Mouse (Mus musculus) left cerebral cortex, postnatal 10 days (tissue): ENCODE measurements around the gene Tekt1. TPM values are rescaled to one million over a fixed set of nuclear protein-coding genes. Genes with fewer than 3 reads are reported as not detected.
A peak's percentile ranks its signal among the peaks of the same experiment; 100 is the strongest.

Experiments used
- DNase-seq, 2 experiments: peaks; one replicate each; pipeline ENCODE4 v3.0.0; 2021 to 2022; ENCODE audit warnings: low spot score in 2 of 2, mixed read lengths in 1 of 2; ENCODE audit errors: extremely low spot score in 1 of 2
- intact Hi-C: fragments of 180-260 bp; cut with DNase I; formaldehyde crosslinking; loops from one replicate; pipeline ENCODE4 v1.15.1; 2025
- total RNA-seq, 2 experiments: library from RNA; stranded (reverse); gene quantifications; 2 replicates each; pipeline ENCODE4 v1.2.3; 2021

Gene Tekt1
- total RNA-seq, 2 experiments from 2014 or later = 0.99 to 1.2 TPM

DNA sequence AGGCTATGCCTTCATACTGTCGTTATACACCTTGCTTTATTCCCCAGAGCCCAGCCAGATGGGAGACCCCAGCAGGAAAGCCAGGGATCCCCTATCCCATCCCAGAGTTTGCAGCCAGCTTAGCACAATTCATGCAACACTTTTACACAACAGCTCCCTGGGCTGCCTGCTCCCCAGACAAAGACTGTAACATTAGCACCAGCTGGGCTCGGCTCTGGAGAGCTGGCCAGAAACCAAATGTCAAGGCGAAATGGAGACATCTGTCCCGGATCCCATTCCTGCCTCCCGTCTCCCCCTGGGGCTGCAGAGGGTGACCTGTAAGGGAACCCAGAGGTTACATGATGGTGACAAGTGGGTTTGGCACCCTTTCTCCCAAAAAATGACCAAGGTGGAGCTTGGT lies 31.4 kb upstream of the Tekt1 start:
- DNase-seq = no peak
- intact Hi-C loops = no loop called here

DNA sequence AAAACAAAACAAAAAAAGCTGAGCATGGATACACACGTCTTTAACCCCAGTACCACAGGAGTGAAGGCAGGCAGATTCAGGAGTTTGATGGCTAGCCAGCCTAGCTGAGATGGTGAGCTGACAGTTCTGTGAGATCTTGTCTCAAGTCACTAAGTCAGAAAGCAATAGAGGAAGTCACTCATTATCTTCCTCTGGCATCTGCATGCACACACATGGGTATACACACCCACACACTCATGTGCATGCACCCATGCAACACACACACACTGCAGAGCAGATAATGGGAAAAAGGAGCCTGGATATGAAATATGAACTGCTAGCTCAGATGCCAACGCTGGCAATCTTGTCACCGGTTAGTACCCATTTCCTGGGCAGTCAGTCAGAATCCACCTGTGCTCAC lies 31.0 kb upstream of the Tekt1 start:
- intact Hi-C loops = no loop called here
- no peak for DNase-seq

DNA sequence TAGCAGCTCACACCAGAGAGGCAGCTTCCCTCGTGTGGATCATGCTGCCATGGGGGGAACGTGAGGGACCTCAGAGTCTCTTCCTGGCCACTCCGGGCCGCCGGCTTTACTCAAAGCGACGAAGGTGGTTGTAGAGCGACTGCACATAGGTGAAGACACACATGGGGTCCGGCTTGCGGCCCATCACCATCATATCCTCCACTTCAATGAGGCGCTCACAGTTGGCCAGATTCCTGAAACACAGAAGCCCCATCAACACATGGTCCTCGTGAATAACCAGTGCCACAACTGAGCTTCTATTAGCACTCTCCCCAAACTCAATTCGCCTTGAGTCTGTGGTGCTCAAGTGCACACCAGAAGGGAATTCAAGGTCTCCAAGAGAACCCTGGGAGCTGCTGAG lies 28.9 kb upstream of the Tekt1 start:
- intact Hi-C loops = no loop called here
- DNase-seq = no peak

DNA sequence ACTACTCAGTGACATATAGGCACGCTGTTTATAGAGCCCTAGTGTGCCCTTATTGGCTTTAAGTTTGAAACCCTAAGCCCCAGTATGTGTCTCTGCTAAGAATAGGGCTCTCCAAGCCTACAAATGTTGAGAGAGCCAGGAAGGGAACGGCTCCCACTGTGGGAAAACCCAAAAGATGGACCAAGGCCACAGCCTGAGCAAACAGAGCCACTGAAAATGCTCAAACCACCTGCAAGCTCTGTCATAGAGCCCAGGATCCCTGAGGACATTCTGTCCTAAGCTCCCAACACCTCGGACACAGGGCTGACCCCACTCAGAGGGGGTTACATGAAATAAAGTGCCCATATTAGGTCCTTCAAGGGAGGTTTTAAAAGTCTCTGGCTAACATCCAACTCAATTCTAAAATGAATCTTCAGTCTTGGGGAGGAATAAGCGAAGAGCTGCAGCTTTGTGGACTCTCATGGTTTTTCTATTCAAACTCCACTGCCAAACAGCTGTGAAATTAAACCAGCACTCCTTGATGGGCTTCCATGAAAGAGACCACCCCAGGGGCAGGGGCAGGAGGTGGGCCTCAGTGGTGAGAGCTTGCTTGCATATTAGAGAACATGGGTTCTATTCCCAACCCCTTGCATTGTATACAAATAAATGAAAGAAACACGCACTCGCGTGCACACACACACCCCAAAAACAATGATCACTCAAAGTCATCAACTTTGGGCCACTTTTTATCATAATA lies 27.3 kb upstream of the Tekt1 start:
- intact Hi-C loops = no loop called here
- no peak for DNase-seq

DNA sequence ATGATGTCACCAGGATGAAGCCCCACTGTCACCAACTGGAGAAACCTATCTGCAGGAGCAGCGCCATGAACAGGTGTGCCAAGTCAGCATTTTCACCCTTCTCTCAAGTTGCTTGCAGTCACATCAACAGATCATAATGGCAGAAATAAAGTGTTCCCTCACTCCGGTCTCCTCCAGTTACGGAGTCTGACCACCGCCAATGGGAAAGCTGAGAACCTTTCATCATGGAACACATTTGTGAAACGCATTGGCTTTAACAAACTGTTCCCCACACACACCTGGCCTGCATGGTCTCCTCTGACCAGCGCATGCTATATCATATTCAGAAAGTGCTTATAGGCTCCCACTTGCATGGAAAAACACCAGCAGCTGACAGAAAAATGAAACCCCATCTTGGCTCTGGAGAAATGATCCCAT lies 25.9 kb upstream of the Tekt1 start:
- intact Hi-C loops = no loop called here
- no peak for DNase-seq

DNA sequence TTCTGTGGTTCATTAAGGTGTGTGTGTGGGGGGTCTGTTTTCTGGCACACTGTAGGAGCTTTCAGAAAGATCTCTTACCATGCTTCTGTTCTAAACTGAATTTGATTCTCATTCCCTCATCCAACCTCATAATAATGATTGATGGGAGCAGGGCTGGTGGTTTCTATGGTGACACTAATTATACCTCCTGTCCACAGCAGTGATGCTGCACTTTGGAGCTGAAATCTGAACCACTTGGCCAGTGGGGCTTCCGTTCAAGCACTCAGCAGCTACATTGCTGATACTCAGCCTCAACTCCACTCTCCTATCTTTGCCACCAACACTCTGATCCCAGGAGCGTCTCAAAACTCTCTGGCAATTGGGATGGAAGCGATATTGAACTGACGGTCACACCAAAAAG lies 17.1 kb upstream of the Tekt1 start:
- intact Hi-C loops = no loop called here

DNA sequence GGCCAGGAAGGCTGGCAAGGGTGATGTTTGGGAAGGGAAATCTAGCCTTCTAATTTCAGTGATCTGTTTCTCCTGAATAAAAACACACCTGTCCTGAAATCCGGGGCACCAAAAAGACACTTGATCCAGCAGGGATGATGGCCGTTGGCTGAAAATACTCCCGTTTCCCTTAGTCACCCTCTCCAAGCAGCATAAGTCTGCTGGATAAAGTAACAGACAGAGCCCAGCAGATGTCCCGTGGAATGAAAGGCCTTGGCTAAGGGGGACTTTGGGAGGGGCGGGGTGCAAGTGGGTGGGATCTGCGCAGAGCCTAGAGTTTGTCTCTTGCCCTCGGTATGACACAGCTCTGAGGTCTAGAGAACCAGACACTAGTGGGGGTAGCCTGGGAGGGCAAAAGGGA lies 16.0 kb upstream of the Tekt1 start:
- no peak for DNase-seq
- intact Hi-C loops = no loop called here

More for the DNA sequence above, 17.1 kb upstream of the Tekt1 start:
- DNase-seq = no peak

DNA sequence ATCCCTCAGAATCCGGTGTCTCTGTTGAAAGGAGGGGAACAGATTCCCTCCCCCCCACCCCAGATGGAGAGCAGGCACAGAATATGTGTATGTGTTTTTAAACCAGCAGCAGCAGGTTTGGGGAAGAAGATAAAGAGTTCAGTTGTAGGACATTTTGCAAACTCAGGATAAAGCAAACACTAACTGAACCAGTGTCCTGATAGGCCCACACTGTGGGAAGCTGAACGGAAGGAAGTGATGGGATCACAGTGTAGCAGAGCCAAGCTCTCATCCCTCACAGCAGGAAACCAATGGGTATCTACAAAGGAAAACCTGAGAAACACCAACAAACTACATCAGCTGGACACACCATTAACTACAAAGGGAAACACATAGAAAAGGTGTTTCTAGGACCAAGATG lies 14.3 kb upstream of the Tekt1 start:
- intact Hi-C loops = no loop called here
- DNase-seq = no peak

DNA sequence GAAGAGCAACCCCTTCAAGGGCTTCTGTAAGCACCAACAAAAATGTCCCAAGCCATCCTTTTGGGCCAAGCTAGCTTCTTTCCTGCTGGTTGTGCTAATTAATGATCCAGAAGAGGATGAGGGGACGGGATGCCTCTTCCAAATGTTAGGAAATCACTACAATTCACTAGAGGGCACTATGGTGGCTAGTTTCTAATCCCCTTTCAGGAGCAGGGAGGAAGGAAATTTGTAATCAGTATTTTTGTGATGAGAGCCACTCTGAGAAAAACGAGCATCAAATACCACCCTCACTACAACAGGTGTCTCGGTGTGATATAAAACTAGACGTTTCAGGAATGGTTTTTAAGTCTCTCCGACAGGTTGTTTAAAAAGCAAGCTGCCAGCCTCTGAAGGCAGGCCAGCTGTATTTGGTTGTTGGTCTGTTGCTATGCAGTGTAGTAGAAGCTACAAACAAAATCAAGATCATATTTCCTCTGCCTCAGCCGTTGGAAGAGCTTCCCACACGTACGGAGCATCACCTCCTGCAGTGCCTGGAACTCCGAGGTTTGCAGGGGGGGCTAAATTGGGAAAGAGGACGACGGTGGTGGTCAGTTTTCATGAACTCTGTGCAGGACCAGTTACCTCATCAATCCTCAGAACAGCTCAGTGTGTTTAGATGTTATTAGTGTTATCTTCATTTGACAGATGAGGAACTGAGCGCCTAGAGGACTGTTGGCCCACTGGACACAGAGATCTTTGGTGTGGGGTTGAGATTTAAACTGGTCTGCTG lies 7.8 kb upstream of the Tekt1 start:
- intact Hi-C loops = no loop called here
- DNase-seq = no peak

DNA sequence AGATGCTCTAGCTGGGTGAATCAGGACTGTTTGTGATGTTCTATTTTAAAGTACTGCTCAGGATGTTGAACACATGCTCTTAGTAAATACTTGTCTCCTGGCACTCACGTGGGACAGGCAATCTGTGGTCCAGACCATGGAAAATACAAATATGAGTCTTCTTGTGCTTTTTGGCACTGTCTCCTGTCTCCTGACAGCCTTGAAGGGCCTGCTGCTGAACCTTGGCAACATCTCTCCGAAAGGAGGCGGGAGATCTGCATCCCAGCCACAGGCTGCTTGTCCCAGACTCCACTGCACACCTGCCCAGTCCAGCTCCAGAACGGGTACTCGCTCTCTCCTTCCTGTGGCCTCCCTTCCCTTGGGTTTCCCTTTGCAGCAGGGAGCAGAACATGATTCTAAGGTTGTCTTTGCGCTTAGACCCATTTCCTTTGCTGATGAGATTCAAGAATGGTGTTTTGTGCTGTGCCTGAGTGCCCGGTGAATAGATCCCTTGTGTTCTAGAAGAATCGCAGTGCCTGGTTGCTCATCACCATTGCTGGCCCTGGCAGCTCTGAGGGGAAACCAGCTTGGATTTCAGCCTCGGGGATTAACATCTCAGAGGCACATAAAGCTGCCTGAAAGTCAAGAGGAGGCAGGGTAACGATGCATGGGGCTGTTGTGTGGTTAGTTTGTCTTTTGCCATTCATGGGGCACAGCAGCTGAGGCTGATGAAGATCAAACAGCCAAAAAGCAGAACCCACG lies 5.9 kb upstream of the Tekt1 start:
- DNase-seq = no peak

DNA sequence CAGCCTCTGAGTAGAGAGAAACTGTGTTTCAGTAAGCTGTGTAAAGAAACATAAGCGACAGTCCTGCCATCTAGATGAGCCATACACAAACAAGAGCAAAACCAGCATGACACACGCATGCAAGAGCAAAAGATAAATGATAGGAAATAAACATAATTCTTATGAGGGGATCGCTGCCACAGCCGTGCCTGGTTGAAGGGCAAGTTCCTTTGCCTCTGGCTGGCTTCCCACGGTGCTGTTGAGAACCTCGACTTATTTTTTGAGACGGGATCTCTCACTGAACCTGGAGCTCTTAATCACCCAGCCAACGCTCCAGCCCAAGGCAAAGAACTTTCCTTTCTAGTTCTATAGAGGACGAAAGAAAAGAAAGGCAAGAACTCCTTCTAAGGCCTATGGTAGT lies 3.9 kb upstream of the Tekt1 start:
- intact Hi-C loops = no loop called here
- DNase-seq = no peak

More for the DNA sequence above, 5.9 kb upstream of the Tekt1 start:
- intact Hi-C loops = no loop called here

DNA sequence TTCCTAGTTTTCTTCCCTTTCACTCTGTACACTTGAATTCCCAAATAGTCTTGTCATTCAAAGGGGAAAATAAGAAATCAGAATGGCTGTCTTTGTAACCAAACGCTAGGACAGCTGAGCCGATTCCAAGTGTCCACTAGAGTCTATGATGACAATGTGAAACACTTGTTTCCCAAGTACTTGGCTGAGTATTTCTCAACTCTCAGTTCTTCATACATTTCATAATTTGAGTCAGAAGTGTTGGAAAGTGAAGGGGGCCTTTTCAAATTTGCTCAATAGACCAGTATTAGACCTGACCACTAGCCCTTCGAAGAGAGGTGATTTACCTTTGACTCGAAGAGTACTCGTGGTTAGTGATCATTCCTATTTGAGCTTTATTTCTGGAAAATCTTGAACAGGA lies 2.3 kb upstream of the Tekt1 start:
- intact Hi-C loops = no loop called here

DNA sequence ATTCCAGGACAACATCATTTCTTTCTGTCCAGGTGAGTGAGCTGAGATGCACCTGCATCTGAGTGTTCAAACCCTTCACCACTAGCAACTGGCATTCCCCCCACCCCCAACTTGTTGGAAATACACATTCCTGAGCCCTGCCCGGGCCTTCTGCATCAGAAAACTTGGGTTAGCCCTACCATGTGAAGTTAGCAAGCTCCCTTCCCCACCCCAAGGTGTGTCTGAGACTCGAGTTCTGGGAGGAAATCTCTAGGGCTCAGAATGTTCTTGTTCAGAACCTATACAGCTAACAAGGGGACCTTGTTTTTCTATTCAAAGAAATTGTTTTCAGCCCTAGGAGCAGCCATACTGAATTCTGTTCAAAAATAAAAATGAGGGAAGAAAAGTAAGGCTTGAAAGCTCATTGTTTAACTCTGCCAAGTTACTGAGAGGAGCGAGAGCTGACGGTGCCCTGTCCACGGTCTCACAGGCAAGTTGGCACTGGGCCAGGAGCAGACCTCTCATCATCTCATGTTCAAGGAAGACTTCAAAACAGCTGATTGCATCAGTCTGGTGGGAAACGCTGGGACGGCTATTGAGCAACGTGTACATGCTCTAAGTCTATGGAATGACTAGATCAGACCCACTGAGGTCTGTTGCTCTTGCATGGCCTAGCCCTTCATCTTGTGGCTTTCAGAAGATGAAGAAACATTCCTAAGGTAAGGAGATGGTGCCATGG lies 1.4 kb upstream of the Tekt1 start:
- intact Hi-C loops = no loop called here
- DNase-seq = peak in 1 of 2 experiments; percentile 47

More for the DNA sequence above, 2.3 kb upstream of the Tekt1 start:
- DNase-seq = no peak

DNA sequence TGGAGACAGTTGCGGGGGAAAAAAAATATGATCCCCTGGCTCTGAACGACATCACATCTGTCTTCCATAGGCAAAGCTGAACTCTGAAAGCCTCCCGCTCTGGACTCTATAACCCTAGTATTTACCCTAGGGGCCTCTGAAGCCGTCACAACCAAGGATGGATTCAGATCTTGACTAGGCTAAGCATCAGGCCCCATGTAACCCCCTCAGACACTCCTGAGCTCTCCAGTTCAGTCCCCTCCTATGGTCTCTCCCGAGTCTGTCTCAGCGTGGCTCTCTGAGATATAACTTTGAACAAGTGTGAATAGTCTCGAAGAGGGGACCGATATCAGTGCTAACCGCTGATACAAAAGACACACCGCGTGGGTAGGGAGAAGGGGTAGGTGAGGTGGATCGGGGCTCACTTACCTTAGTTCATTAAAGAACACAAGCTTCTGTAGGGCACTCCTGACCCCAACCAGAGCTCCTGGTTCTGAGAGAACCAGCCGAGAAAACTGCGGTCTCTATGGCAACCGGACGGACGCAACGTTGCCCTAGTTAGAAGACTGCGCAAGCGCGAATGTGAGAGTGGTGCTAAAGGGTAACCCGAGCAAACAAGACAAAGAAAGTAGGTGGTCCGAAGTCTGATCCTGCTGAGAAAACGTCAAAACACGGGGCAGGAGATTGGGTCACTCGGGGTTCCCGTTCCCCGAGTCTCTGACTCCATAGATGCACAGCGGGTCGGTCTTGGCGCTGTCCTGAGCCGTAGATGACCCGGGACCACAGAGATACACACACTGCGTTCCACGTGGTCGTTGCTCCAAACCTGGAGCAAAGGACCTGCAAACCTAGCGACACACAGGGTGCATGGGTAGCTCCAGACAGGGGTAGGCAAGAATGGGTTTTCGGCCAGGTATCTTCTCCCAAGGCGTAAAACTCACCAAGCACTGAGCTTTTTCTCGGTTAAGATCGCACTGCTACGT lies 576 bp downstream of the Tekt1 start:
- intact Hi-C loops = no loop called here
- DNase-seq = peak; percentile 66 to 83

DNA sequence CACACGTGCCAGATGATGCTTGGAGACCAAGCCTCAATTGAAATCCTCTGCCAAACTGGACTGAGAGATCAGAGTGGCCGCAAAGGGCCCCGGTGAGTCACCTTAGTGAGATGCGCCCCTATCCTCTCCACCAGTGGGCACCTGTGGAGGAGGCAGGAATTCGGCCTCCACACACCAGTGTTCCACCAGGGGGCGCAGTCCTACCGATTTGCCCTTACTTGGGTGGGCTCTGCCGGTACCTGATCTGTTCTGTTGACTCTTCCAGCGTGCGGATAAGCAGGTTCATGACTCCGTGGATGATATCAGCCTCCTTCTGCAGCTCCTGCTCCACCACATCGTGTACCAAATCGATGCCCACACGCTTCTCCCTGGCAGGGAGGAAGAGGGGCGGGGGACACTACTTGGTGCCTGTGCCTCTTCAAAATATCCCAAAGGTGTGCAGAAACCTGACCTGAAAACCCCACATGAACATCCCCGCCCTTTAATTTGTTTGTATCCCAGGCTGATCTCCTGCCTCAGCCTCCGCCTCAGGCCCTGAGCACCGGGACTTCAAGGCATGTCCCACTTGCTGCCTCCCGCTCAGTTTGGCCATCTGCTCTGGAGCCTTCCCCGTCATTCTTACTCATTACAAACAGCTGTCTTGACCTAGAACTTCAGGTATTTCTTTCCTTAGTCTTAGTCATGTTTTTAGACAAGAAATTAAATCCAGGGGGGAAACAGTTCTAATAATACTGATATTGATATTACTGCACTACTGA lies 7.1 kb downstream of the Tekt1 start:
- intact Hi-C loops = no loop called here
- DNase-seq = peak in 1 of 2 experiments; percentile 77

DNA sequence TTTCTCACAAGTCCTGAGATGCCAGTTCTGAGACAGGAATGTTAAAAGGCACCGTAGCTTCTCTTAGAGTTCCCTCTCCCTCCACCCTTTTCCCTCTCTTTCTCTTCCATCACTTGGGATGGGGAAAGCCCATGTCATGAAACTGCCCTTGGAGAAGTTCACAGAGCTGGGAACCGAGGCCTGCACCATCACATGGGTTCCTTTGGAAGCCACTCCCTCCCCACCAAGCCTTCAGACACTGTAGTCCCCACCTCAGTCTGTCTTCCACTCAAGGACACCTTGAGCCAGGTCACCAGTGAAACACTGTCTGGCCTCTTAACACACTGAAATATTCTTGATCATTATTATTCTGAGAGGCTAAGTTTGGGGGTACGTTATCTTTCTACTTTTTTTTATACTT lies 9.1 kb downstream of the Tekt1 start:
- intact Hi-C loops = no loop called here
- no peak for DNase-seq

DNA sequence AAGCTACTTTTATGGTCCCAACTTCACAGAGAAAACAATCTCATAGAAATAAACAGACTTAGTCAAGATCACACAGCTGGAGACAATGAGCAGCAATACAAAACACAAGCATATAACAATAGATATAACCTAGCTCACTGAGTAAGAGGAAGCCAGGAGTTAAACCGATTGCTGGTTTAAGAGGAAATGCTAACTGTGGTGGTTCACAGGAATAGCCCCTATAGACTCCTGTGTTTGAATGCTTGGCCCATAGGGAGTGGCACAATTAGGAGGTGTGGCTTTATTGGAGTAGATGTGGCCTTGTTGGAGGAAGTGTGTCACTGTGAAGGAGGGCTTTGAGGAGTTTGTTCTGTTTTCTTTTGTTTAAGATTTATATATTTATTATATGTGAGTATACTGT lies 10.0 kb downstream of the Tekt1 start:
- no peak for DNase-seq
- intact Hi-C loops = no loop called here
